Comparison of ENCODE assay signal across 12 mouse cellular contexts in genomic region chr9:20943396-20943795, GRCm38 (mm10). TPM values are rescaled to one million over a fixed set of nuclear protein-coding genes. Genes with fewer than 3 reads are reported as not detected.
A peak's percentile ranks its signal among the peaks of the same experiment; 100 is the strongest.
DNase-seq lines count a peak whose midpoint lies in the region; ATAC-seq and TF ChIP-seq lines count a peak whose summit lies in the region.
"Had no signal": no experiment of that assay in that cellular context is flagged by ENCODE, and none has a peak within 500 bp of the region (broad histone marks: within the 10 kb centered on the region; RNA-seq: fewer than 3 reads in every experiment).

No protein-coding gene starts in this region.

- peaks cover 36% of the 10 kb centered on the region for H3K36me3 ChIP-seq in embryonic facial prominence, embryonic 15.5 days
- H3K36me3 ChIP-seq in stomach, postnatal 0 days (ENCODE audit: control insufficient read depth, insufficient read depth, low read length): peaks cover 10% of the 10 kb centered on the region
- peaks cover 33% of the 10 kb centered on the region for H3K36me3 ChIP-seq in midbrain, embryonic 14.5 days (ENCODE audit: control insufficient read depth, insufficient read depth, low read length)

- 66% methylated on average over 7 of the region's 7 CpGs for WGBS in embryonic facial prominence, embryonic 15.5 days
- 78% methylated on average over 7 of the region's 7 CpGs for WGBS in stomach, postnatal 0 days
- WGBS in midbrain, embryonic 14.5 days: 89% methylated on average over 7 of the region's 7 CpGs

- H3K27ac ChIP-seq in embryonic facial prominence, embryonic 15.5 days (replicated peaks): peak overlapping the region; percentile 73
- peak overlapping the region; percentile 77 for H3K27ac ChIP-seq in stomach, postnatal 0 days (replicated peaks)
- H3K27ac ChIP-seq in midbrain, embryonic 14.5 days (replicated peaks; ENCODE audit: low read depth, low read length): no peak overlapping the region
- H3K27ac ChIP-seq: layer of hippocampus, adult 2 months; midbrain, embryonic 12.5 days had no signal

- no peaks in the 10 kb centered on the region for H3K27me3 ChIP-seq in embryonic facial prominence, embryonic 15.5 days
- H3K27me3 ChIP-seq in stomach, postnatal 0 days (ENCODE audit: control insufficient read depth, insufficient read depth, low read length): no peaks in the 10 kb centered on the region
- no peaks in the 10 kb centered on the region for H3K27me3 ChIP-seq in midbrain, embryonic 14.5 days (ENCODE audit: control insufficient read depth, insufficient read depth, low read length)
- H3K27me3 ChIP-seq: midbrain, embryonic 12.5 days had no signal

- H3K9ac ChIP-seq in embryonic facial prominence, embryonic 15.5 days: no peak overlapping the region; the same call in 1 of the 2 replicates
- H3K9ac ChIP-seq in stomach, postnatal 0 days (ENCODE audit: low read length): peak overlapping the region; percentile 31; the same call in 1 of the 2 replicates
- no peak overlapping the region for H3K9ac ChIP-seq in midbrain, embryonic 14.5 days (replicated peaks; ENCODE audit: low read length)

- H3K9me3 ChIP-seq in embryonic facial prominence, embryonic 15.5 days (replicated peaks): no peaks in the 10 kb centered on the region
- no peaks in the 10 kb centered on the region for H3K9me3 ChIP-seq in stomach, postnatal 0 days (ENCODE audit: control insufficient read depth, low read length)
- H3K9me3 ChIP-seq in midbrain, embryonic 14.5 days (ENCODE audit: control insufficient read depth, low read length): no peaks in the 10 kb centered on the region
- H3K9me3 ChIP-seq: G1E; midbrain, embryonic 12.5 days had no signal

- DNase-seq in gastrocnemius, postnatal 25 days: peak; percentile 35
- no peak for DNase-seq in gastrocnemius, postnatal 10 days
- peak; percentile 20 for DNase-seq in ovary, postnatal 36 days (ENCODE audit: low spot score)
- DNase-seq in ovary, postnatal 14 days (ENCODE audit: low spot score): no peak
- DNase-seq in stomach, postnatal 0 days (ENCODE audit: low spot score): peak; percentile 16
- no peak for DNase-seq in thymus, adult 18-20 months
- no peak for DNase-seq in midbrain, embryonic 14.5 days
- DNase-seq: cerebellum, adult 9-10 months had no signal

- 0 out of 2 replicates have a peak overlapping the region, but pooled peaks have one; percentile 12 for H3K4me2 ChIP-seq in embryonic facial prominence, embryonic 15.5 days (replicated peaks)
- no peak overlapping the region for H3K4me2 ChIP-seq in stomach, postnatal 0 days (replicated peaks; ENCODE audit: low read depth)
- no peak overlapping the region for H3K4me2 ChIP-seq in midbrain, embryonic 14.5 days (ENCODE audit: low read length)
- H3K4me2 ChIP-seq: midbrain, embryonic 12.5 days had no signal

- no peak overlapping the region for H3K4me3 ChIP-seq in embryonic facial prominence, embryonic 15.5 days (replicated peaks)
- no peak overlapping the region for H3K4me3 ChIP-seq in stomach, postnatal 0 days (ENCODE audit: low read depth, low read length)
- no peak overlapping the region for H3K4me3 ChIP-seq in midbrain, embryonic 14.5 days (replicated peaks; ENCODE audit: low read depth, low read length)
- H3K4me3 ChIP-seq: layer of hippocampus, adult 2 months; midbrain, embryonic 12.5 days had no signal

- H3K4me1 ChIP-seq in embryonic facial prominence, embryonic 15.5 days: peaks cover 38% of the 10 kb centered on the region
- no peaks in the 10 kb centered on the region for H3K4me1 ChIP-seq in stomach, postnatal 0 days (replicated peaks; ENCODE audit: control insufficient read depth, insufficient read depth)
- no peaks in the 10 kb centered on the region for H3K4me1 ChIP-seq in midbrain, embryonic 14.5 days (ENCODE audit: control insufficient read depth, insufficient read depth, low read length)

- peak; percentile 34; the same call in 1 of the 2 replicates for TF ChIP-seq CTCF in stomach, postnatal 0 days (IDR thresholded peaks at IDR 0.05; ENCODE audit: low read depth)

- TF ChIP-seq EP300 in stomach, postnatal 0 days (optimal IDR thresholded peaks at IDR 0.05): no peak

- ATAC-seq in embryonic facial prominence, embryonic 15.5 days (ENCODE audit: insufficient number of reproducible peaks, low FRiP score, low TSS enrichment, low read depth): no peak
- ATAC-seq in stomach, postnatal 0 days (ENCODE audit: low FRiP score, low TSS enrichment): 0 out of 2 replicates have a peak, but pooled peaks have one; percentile 31
- no peak for ATAC-seq in midbrain, embryonic 14.5 days (ENCODE audit: low FRiP score, low TSS enrichment)

RNA-seq across cellular contexts. Expression of gene Dnmt1, which starts 16.3 kb away (rescaled TPM):
- total RNA-seq in gastrocnemius, postnatal 25 days (2021): 10 to 100 TPM in 1 of 2 experiments, 1 to 10 TPM in 1; 6.5 to 10.5 TPM
- 10 to 100 TPM; 18.4 to 25.7 TPM for total RNA-seq in gastrocnemius, postnatal 10 days (2021)
- 77.2 and 78.4 TPM in 2 replicates for polyA plus RNA-seq in embryonic facial prominence, embryonic 15.5 days (2015; fragmentation: Nextera tagmentation; extraction: Ambion mirVana)
- polyA plus RNA-seq in stomach, postnatal 0 days (2015; fragmentation: Nextera tagmentation; extraction: Ambion mirVana): 17.9 TPM in 2 replicates
- polyA plus RNA-seq in midbrain, embryonic 14.5 days (2014; fragmentation: Nextera tagmentation; extraction: Ambion mirVana): 51.1 and 51.5 TPM in 2 replicates

RNA-seq across cellular contexts. Expression of gene S1pr2, which starts 33.2 kb away (rescaled TPM):
- total RNA-seq in gastrocnemius, postnatal 25 days (2021): 1 to 10 TPM; 2.3 to 3.6 TPM
- total RNA-seq in gastrocnemius, postnatal 10 days (2021): 10 to 100 TPM in 1 of 2 experiments, 1 to 10 TPM in 1; 8.9 to 11.1 TPM
- polyA plus RNA-seq in embryonic facial prominence, embryonic 15.5 days (2015; fragmentation: Nextera tagmentation; extraction: Ambion mirVana): 61.8 and 68.5 TPM in 2 replicates
- 16.3 and 19.4 TPM in 2 replicates for polyA plus RNA-seq in stomach, postnatal 0 days (2015; fragmentation: Nextera tagmentation; extraction: Ambion mirVana)
- 4.1 and 10.8 TPM in 2 replicates for polyA plus RNA-seq in midbrain, embryonic 14.5 days (2014; fragmentation: Nextera tagmentation; extraction: Ambion mirVana)

RNA-seq across cellular contexts. Expression of gene Eif3g, which starts 45.0 kb away (rescaled TPM):
- 100 to 1,000 TPM in 1 of 2 experiments, 10 to 100 TPM in 1; 90.9 to 101 TPM for total RNA-seq in gastrocnemius, postnatal 25 days (2021)
- 100 to 1,000 TPM; 131 to 133 TPM for total RNA-seq in gastrocnemius, postnatal 10 days (2021)
- 305 and 312 TPM in 2 replicates for polyA plus RNA-seq in embryonic facial prominence, embryonic 15.5 days (2015; fragmentation: Nextera tagmentation; extraction: Ambion mirVana)
- 215 and 221 TPM in 2 replicates for polyA plus RNA-seq in stomach, postnatal 0 days (2015; fragmentation: Nextera tagmentation; extraction: Ambion mirVana)
- polyA plus RNA-seq in midbrain, embryonic 14.5 days (2014; fragmentation: Nextera tagmentation; extraction: Ambion mirVana): 231 and 234 TPM in 2 replicates

RNA-seq across cellular contexts. Expression of gene Ppan, which starts 55.4 kb away (rescaled TPM):
- 1 to 10 TPM; 7.4 to 7.7 TPM for total RNA-seq in gastrocnemius, postnatal 25 days (2021)
- total RNA-seq in gastrocnemius, postnatal 10 days (2021): 10 to 100 TPM; 15.9 to 19.2 TPM
- polyA plus RNA-seq in embryonic facial prominence, embryonic 15.5 days (2015; fragmentation: Nextera tagmentation; extraction: Ambion mirVana): 83.2 and 89.9 TPM in 2 replicates
- polyA plus RNA-seq in stomach, postnatal 0 days (2015; fragmentation: Nextera tagmentation; extraction: Ambion mirVana): 32.4 and 37.3 TPM in 2 replicates
- 39.8 and 43.9 TPM in 2 replicates for polyA plus RNA-seq in midbrain, embryonic 14.5 days (2014; fragmentation: Nextera tagmentation; extraction: Ambion mirVana)

RNA-seq across cellular contexts. Expression of gene Mrpl4, which starts 59.1 kb away (rescaled TPM):
- total RNA-seq in gastrocnemius, postnatal 25 days (2021): 10 to 100 TPM; 61.9 to 62.8 TPM
- 10 to 100 TPM; 48.4 to 49.1 TPM for total RNA-seq in gastrocnemius, postnatal 10 days (2021)
- 122 and 126 TPM in 2 replicates for polyA plus RNA-seq in embryonic facial prominence, embryonic 15.5 days (2015; fragmentation: Nextera tagmentation; extraction: Ambion mirVana)
- 87.3 and 90.2 TPM in 2 replicates for polyA plus RNA-seq in stomach, postnatal 0 days (2015; fragmentation: Nextera tagmentation; extraction: Ambion mirVana)
- 98.6 and 112 TPM in 2 replicates for polyA plus RNA-seq in midbrain, embryonic 14.5 days (2014; fragmentation: Nextera tagmentation; extraction: Ambion mirVana)

Comparison
In these comparisons a context has a peak if more than half of its experiments do, and no peak if none do; other contexts are left out.
1. DNase-seq: peak in gastrocnemius, postnatal 25 days (single experiment), ovary, postnatal 36 days (single experiment) and stomach, postnatal 0 days (single experiment); none in gastrocnemius, postnatal 10 days (single experiment), ovary, postnatal 14 days (single experiment), thymus, adult 18-20 months (0 of 2) and midbrain, embryonic 14.5 days (single experiment).